Mouse (Mus musculus) cerebellum, adult 8-10 months (tissue): ENCODE measurements around the gene Stx1a.
"Not testable (repeated sequence)": the region's sequence is repeated elsewhere in the genome, so short reads cannot be mapped to it uniquely, and the experiment has no call there.

ENCODE experiments used
- DNase-seq: peaks from one replicate; pipeline ENCODE4 v3.0.0; 2022

Stx1a gene

DNA sequence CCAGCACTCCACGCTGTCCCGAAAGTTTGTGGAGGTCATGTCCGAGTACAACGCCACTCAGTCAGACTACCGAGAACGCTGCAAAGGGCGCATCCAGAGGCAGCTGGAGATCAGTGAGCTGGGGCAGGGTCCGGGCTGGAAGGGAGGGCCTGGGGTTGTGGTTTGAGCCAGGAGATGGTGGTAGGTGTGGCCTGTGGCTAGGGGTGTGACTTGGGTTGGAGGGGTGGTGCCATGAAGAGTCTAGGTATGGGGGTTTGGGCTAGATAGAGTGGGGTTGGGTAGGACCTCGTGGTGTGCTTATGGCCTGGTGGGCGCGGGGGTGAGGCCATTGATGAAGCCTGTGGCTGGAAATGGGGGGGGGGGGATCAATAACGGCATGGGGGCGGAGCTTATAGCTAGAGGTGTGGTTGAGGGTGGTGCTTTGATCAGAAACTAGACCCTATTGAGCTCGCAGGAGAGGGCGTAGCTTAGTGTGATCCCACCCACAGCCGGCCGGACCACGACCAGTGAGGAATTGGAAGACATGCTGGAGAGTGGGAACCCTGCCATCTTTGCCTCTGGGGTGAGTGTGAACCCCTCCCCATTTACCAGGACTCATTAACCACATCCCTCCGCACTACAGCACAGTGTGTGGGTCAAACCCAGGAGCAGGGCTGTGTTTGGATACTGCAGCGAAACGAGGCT, 19.0 kb downstream of the Stx1a start:
- no peak for DNase-seq

DNA sequence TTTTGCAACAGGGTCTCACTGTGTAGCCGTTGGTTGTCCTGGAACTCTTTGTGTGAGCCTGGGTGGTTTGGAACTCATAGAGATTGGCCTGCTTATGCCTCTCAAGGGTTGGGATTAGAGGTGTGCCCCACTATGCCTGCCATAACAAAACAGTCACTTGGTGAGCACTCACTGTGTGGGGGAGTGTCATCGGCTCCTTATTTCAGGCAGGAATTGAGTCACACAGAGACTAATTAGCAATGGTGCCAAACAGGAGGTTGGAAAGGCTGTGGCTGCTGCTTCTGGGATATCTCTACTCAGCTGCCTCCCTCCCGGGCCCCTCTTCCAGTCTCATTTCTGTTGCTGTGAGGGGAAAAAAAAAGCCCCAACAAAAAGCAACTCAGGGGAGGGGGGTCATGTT, 21.3 kb downstream of the Stx1a start:
- no peak for DNase-seq

DNA sequence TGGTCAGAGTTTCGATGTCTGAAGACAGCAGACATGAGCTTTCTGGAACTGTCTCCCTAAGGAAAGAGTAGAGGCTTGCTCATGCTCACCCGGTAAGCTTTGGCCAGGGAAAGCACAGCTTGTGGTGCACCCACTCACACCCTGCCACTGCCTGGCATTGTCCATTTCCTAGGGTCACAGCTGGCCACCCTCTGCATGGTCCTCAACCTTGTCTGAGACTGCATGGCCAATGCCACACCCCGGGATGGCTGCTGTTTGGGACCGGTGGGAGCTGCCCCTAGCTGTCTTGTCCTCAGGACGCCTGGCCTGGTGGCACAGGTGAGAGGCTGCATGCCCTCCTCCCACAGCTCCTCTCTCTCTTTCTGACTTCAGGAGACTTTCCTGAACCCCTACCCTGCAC, 25.3 kb downstream of the Stx1a start:
- no peak for DNase-seq

DNA sequence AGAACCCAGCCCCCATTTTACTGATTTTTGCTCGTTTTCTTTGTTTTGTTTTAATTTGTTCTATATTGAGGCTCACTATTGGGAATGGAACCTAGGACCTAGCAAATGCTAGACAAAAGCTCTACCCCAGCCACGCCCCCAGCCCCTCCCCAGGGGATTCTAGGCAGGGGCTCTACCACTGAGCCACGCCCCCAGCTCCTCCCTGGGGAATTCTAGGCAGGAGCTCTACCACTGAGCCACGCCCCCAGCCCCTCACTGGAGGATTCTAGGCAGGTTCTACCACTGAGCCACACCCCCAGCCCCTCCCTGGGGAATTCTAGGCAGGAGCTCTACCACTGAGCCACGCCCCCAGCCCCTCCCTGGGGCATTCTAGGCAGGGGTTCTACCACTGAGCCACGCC, 26.0 kb downstream of the Stx1a start:
- DNase-seq, result not testable (repeated sequence)

DNA sequence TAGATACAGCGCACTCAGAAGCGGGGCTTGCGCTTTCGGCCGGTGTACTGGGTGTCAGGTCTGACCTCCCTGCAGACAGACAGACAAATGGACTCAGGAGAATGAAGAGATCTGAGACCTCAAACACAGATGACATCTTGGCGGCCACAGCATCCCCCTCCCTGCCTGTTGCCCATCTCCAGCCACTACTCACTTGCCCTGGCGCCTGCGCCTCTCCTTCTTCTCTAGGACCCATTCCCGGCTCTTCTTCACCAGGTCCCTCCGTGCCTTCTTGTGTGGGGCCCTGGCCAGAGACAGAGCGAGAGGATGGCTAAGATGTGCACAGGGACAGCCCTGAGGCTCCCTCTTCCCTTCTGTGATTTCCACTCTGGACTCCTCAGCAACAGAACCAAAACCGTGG, 30.1 kb downstream of the Stx1a start:
- DNase-seq, result no peak

DNA sequence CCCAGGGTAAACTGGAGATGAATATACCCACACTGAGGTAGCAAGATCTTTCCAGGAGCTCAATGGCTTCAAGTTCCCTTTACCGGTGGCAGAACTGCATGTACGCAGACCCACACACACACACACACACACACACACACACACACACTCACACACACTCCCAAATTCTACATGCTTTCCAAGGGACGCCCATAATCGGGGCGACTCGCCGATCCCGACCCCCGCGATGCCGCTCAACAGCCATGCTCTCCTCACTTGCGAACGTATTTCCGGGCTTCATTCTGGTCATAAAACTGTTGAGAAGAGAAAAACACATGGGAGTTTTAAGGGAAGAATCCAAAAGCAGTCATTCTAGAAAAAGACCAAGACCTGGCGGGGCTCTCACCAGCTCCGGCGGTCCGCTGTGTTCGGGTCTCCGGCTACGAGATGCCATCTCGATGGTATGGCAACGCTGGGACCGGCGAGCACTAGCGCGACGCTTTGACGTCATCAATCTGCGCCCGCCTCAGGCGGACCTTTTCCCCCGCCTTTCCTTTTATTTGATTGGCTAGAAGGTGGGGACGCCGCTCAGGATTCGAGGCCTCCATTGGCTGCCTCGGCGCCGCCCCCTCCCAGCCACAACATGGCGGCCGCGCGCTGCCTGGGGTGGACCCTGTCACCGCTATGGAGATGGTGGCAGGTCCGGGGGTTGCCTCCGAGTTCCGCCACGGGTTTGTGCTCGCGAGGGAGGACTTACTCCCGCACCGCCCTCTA, 40.5 kb downstream of the Stx1a start, which contains the start of gene Dnajc30:
Gene Dnajc30, plus strand, starts transcription at position 574 of the 753 bp plus-strand sequence.
- peak; percentile 96 for DNase-seq

DNA sequence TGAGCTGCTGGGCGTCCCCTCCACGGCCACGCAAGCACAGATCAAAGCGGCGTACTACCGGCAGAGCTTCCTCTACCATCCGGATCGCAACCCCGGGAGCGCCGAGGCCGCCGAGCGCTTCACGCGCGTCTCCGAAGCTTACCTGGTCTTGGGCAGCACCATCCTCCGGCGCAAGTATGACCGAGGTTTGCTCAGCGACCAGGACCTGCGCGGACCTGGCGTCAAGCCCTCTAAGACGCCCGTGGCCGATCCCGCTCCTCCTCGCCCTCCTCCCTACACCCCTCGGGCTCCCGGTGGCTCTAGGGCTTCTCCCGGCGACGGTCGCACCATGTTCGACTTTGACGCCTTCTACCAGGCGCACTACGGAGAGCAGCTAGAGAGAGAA, 41.1 kb downstream of the Stx1a start:
- no peak for DNase-seq

DNA sequence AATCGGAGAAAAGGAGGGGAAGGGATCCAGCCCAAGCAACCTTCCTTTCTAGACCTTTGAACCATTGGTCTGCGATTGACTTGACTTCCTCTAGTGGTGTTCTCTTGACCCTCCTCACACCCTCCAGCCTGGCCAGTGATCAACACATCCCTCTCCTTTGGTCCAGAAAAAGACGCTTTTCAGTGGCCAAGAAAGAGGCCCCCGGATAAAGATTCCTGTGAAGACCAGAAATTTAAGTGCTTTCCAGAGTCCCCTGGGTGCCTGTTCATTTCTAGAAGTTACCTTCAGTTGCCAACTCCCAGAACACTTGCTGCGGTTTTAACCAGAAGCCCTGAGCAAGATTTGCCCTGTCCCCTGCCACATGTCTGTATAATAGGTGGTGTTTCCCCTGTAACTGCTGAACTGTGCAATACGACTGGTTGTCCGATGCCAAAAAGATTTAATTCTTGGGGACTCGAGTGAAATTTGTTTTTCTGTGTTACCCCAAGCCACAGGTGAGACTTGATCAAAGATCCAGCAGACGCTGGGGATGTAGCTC, 41.7 kb downstream of the Stx1a start, which contains the start of gene Bud23:
Gene Bud23, minus strand, starts transcription at position 51 of the 538 bp plus-strand sequence.
- DNase-seq, result not testable (repeated sequence)

DNA sequence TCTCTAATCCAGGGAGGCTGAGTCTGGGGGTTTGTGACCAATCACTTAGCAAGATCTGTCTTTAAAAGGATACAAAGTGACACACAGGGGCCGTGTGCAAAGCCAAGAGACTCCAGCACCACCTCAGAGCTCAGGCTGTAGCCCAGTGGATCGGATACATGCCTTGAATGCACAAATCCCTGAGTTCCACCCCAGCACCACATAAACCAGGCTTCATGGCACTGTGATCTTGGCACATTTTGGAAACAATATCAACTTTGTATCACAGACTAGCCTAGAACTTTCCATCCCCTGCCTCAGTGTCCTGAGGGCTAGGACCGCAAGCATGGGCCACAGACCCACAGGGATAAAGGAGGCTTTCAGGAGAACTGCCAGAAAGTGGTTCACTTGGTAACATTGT, 42.7 kb downstream of the Stx1a start:
- DNase-seq, result no peak

DNA sequence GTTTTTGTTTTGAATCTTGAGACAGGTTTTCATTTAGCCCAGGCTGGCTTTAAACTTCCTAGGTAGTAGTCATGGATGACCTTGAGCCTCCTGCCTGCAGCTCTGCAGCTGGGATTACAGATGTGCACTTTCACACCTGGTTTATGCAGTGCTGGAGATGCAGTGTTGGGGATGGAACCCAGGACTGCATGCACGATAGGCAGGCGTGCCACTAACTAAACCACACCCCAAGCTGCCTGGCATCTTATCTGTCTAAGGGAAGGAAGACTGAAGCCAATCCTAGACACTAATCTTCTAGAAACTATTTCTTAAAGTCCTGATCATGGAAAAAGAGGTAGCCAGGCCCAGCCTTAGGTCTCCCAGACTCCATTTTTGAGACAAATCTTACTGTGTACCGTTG, 47.2 kb downstream of the Stx1a start:
- DNase-seq, result no peak

DNA sequence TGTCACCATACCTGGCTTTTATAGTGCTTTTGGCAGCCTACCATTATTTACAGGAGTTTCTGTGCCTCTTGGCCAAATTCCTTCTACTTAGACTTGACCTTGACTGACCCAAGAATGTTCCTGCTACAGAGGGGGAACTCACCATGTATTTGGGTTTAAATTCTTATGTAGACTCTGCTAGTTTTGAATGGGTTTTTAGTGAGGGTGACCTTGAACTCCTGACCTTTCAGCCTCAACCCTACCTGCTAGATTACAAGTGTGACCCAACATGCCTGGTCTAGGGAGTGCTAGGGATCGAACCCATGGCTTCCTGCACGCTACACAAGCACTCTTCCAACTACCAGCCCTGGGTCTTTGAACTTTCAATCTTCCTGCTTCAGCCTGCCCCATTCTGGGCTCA, 48.8 kb downstream of the Stx1a start:
- no peak for DNase-seq

DNA sequence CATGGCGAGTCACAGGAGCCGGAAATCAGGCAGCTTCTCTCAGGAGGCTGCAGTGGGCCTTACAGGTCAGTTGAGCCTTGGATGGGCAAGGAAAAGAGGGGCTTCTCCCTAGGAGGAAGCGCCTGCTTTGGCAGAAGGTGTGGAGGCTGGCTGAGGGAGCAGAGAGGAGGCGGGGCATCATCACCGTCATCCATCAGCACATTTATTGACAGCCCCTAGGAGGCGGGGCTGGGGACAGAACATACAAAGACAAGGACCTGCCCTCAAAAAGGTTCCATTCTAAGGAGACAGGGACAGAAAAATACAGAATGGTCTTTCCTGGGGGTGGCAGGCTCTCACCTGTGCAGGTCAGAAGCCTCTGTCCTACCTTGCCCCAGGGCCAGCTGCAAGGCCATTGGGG, 49.4 kb downstream of the Stx1a start:
- DNase-seq, result no peak

DNA sequence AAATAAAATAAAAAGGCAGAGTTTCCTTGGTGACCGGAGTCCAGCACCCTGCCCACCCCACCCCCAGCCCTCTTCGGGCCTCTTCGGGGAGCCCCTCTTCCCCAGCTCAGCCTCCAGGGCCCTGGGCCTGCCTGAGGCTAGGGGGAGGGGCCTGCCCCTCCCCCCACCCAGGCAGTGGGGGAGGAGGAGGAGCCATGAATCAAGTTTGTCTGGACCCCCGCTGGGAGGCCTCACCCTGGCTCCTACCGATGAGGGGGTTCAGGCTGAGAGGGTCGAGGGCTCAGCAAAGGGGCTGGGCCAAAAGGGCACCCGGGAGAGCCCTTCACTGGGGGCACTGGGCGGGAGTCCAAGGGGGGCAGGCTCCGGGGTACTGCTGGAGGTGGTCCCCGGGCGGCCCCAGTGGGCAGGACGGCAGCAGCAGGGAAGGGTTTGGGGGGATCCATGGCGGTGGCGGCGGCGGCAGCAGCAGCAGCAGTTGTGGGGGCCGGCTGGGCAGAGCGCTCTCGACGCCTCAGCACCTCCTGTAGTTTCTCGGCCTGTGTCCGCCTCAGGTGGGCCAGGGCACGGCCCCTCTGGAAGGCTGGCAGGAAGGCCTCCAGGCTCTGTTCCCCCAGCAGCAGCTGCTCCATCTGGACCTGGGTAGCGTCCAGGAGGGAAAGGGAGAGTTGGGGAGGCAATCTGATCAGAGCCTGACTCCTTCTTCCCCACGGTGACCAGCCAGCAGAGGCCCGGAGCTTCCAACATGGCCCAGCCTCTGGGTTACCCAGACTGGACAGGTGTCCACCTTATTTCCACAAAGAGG, 50.3 kb downstream of the Stx1a start:
- no peak for DNase-seq

DNA sequence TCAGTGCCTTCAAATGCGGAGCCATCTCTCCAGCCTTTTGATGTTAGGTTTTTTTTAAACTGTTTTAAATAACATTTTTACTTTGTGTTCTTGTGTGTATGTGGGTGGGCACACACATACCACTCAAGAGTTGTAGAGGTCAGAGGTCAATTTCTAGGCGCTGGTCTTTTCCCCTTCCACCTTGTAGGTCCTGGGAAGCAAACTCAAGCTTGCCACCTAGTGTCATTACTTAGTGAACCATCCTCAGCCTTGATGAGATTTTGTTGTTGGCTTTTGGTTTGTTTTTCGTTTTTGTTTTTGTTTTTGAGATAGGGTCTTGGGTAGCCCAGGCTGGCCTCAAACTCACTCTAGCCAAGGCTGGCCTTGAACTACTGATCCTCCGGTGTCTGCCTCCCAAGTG, 52.4 kb downstream of the Stx1a start:
- DNase-seq, result no peak

DNA sequence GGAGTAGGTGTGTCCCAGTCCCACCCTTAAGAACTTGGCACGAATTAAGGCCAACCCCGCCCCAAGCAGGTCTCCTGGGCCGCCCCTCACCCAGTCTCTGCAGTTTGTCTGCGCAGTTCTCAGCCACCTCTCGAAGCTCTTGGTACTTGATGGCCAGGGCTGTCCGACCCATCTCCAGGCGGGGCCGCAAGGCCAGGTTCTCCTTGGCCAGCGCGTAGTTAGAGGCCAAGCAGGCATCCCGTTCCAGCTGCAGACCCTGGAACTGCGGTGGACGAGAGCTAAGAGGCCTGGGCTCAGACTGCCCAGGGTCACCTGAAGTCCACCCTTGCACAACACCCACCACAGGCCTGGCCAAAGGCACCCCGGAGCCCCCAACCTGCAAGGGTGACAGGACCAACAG, 53.1 kb downstream of the Stx1a start:
- no peak for DNase-seq

DNA sequence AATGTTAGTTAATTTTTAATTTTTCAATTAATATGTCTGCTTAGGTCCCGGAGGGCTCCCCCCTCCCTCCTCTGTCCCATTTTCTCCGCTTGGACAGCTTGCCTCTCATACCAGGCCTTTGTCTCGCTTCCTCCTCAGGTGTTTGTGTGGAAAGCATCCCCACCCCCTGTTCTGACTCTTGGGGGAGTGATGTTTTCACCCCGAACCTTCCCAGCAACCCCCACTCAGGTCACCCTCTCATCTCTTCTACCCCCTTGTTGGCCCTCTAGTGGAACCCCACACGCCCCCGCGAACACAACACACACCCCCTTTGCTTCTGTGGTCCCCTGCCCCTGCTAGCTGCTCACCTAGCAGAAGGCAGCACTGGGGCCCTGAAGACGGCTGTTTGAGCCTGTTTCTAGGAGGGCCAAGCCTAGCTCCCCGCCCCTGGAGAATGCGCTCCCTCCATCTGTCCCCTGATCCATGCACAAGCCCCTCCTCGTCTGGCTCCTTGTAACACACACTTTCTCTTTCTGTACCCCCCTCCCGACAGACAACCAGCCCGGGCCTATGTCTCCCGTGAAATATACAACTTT, 53.7 kb downstream of the Stx1a start:
- DNase-seq, result peak; percentile 37

DNA sequence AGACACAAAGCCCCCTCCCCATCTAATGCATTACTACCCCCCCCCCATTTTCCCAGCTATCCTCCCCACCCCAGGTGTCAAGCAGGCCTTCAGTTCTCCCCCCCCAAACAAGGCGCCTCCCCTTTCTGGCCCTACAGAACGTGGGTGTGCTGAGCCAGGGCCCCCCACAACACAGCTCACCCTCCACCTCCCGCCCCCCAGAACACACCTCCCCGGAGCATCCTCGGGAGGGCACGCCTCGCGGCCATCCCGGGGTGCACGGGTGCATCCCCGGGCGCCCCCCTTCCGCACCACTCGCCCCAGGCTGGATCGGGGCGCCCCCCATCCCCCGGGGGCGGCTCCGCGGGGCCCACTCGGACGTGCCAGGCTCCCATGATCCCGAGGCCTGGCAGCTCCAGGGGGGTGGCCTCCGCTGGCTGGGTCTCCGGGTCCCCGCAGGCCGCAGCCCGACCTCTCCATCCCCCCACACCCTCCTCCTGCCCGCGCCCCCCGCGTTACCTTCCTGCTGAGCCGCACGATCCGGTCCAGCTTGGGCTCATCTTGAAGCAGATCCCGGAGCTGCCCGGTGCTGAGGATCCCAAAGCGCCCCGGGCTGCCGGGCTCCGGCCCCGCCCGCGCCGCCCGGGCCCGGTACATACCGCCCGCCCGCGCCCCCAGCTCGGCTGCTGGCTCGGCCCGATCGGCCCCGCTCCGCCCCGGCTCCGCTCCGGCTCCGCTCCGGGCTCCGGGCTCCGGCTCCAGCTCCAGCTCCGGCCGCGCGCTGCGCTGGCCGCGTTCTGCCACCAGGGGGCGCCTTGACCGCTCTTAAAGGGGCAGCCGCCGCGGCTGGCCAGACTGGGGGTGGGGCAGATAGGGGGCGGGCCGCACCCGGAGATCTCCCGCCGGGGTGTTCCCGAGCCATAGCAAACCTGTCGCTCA, 54.5 kb downstream of the Stx1a start, which contains the start of gene Vps37d:
Gene Vps37d, minus strand, starts transcription at position 703 of the 918 bp plus-strand sequence.
- peak; percentile 95 for DNase-seq

DNA sequence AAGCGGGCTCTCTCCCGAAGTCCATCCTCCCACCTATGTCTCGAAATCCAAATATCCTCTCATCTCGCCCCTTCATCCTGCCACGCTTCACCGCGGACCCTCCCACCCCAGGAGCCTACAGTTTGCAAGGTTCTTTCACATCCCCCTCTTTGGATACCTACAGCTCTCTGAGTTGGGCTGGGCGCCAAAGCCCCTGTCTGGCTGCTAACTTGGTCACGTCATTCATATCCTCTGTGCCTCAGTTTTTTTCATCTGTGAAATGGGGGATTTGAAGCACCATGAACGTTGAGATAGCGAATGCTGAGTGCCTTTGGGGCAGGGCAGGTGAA, 55.2 kb downstream of the Stx1a start:
- no peak for DNase-seq

DNA sequence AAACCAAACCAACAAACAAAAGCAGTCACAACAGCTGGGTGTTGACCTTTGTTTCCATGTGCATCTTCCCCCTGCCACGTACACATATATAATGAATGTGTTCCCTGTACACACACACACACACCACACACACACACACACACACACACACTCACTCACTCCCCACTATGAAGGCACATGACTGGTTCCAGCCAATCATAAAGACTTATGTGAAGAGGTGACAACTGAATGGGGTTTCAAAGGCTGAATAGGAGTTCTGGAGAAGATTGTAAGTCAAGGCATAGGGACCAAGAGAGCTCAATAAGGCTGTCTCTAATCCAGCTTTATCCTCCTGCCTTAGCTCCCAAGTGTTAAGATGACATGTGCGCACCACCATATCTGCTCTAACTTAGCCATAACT, 56.3 kb downstream of the Stx1a start:
- no peak for DNase-seq

DNA sequence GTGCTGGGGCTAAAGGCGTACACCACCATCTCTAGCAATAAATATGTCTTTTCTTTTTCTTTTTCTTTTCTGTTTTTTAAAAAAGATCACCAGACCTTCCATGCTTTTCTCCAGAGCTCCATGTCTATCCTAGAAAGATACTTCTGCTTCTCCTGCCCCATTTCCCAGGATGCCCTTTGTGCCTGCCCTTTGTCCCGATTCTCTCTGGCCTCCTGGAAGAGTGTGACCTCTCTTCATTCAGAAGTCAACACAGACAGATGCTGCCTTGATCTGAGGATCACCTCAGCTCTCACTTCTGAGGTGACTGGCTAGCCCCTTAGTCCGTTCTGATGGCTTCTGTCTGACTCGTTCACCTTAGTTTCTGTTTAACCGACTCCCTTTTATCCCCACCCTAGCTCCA, 57.3 kb downstream of the Stx1a start:
- no peak for DNase-seq

DNA sequence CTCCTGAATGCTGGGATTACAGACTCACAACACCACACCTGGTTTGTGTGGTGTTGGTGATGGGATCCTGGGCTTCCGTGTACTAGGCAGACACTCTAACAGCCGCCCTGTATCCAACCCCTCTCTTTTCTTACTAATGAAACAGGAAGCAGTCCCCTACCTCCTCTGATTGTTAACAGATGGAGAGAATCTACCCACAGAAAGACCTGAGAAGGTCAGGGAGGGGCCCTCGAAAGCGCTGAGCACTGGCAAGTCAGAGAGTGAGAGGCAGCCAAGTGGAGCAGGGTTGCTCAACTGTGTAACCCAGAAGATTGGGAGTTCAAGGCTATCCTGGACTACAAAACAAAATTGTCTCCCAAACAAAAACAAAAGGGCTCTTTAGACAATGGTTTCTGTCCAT, 63.6 kb downstream of the Stx1a start:
- no peak for DNase-seq

DNA sequence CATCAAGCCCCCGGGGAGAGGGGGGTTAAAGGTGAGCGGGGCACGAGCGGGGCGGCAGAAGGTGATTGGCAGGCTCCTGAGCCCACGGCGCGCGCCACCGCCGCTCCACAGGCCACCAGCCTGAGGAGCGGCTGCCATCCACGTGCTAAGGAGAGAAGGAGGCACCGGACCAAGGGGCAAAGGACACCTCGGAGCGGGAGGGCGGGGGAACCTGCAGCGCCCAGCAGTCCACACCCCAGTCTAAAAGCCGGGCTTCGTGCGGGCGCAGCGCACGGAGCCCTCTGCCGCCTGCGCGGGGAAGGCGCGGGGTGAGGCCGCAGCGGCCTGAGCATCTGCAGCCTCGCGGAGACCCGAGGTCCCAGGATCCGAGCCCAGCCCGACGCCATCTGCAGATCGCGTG, 66.4 kb downstream of the Stx1a start, which contains the start of gene Mlxipl:
Gene Mlxipl, plus strand, starts transcription at position 238 of the 400 bp plus-strand sequence.
- DNase-seq, result no peak
